Mouse (Mus musculus): ENCODE measurements around the gene Tdp2. TPM values are rescaled to one million over a fixed set of nuclear protein-coding genes. Genes with fewer than 3 reads are reported as not detected.

Gene Tdp2
- total and polyA plus RNA-seq, 3 experiments, result 33.1 to 45.3 TPM; not detected in 1

DNA sequence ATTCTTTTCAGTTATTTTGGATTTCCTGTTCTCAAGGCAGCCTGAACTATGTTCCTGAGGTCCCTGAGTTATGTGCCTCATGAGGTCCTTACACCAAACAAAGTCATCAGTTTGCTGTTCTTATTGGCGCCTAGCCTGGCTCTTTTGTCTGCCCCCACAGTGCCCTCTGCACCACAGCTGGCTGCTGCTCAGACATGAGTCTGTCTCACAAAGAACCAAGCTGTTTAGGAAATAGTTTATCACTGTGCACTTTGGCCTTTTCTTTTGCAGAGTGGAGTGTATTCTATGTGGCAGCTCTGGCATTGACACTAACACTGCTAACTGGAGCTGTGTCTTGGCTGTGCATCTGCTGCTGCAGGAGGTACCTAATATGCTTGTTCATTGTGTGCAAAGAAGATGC, 58.1 kb downstream of the Tdp2 start:
- no peak overlapping the region for H3K9ac ChIP-seq (ENCODE audit: control insufficient read depth, low read depth, low read length, poor library complexity, severe bottlenecking)
- no peak overlapping the region for H3K27ac ChIP-seq (ENCODE audit: control insufficient read depth, low read depth, low read length)
- H3K79me2 ChIP-seq (ENCODE audit: control insufficient read depth, insufficient read depth, low read length, poor library complexity), result no peaks in the 10 kb centered on the region
- H3K9me3 ChIP-seq (replicated peaks; ENCODE audit: insufficient read depth, low read length), result no peaks in the 10 kb centered on the region
- DNase-seq (ENCODE audit: low read depth, low spot score), result no peak
- no peaks in the 10 kb centered on the region for H3K36me3 ChIP-seq (ENCODE audit: control insufficient read depth in 1 of 2, insufficient read depth in 2 of 2, low read length in 2 of 2)
- H3K4me1 ChIP-seq (ENCODE audit: control insufficient read depth in 1 of 2, insufficient read depth in 2 of 2, low read length in 2 of 2), result no peaks in the 10 kb centered on the region
- H3K27me3 ChIP-seq (ENCODE audit: control insufficient read depth in 1 of 2, insufficient read depth in 2 of 2, low read length in 2 of 2), result no peaks in the 10 kb centered on the region; a peak in 2 of 4 replicates
- TF ChIP-seq SIN3A (IDR thresholded peaks at IDR 0.05; ENCODE audit: low read length), result no peak
- TF ChIP-seq MAFK (IDR thresholded peaks at IDR 0.05; ENCODE audit: borderline replicate concordance, low read depth, low read length), result no peak
- no peak for TF ChIP-seq MYC (IDR thresholded peaks at IDR 0.05; ENCODE audit: low read depth, low read length)
- no peak for TF ChIP-seq RAD21 (IDR thresholded peaks at IDR 0.05; ENCODE audit: low read depth, low read length)
- no peak for TF ChIP-seq KAT2A (conservative IDR thresholded peaks at IDR 0.05; ENCODE audit: low read depth, low read length)
- no peak for TF ChIP-seq ETS1 (IDR thresholded peaks at IDR 0.05; ENCODE audit: low read depth, low read length)
- no peak for TF ChIP-seq MAZ (IDR thresholded peaks at IDR 0.05; ENCODE audit: low read depth, low read length)
- TF ChIP-seq ELF1 (IDR thresholded peaks at IDR 0.05; ENCODE audit: low read depth, low read length), result no peak
- no peak for TF ChIP-seq GATA1 (IDR thresholded peaks at IDR 0.05; ENCODE audit: low read depth, low read length)
- no peak for TF ChIP-seq JUND (IDR thresholded peaks at IDR 0.05; ENCODE audit: low read depth, low read length)
- no peak for TF ChIP-seq TAL1 (IDR thresholded peaks at IDR 0.05; ENCODE audit: low read length)
- TF ChIP-seq POLR2A (IDR thresholded peaks at IDR 0.05; ENCODE audit: control insufficient read depth in 1 of 2, insufficient read depth in 1 of 2, low read depth in 1 of 2, low read length in 2 of 2, poor library complexity in 1 of 2), result no peak
- no peak overlapping the region for H3K4me3 ChIP-seq (ENCODE audit: control insufficient read depth in 1 of 2, insufficient read depth in 1 of 2, low read depth in 2 of 2, low read length in 2 of 2)

Other genes with a start within 250 kb of the Tdp2 start
- 13.5 and 13.9 TPM in 2 replicates for gene Ripor2, start 249.5 kb upstream of the Tdp2 start, total RNA-seq (2012; rRNA removed)
- gene Ripor2, start 249.5 kb upstream of the Tdp2 start, polyA plus RNA-seq (2012; ENCODE audit: insufficient read depth in 1 of 2, insufficient read length in 2 of 2, low read depth in 1 of 2, low replicate concordance in 2 of 2, missing spikeins in 1 of 2), result 10 to 100 TPM in 1 of 2 experiments, not detected in 1; 18.5 TPM
- not detected in 2 replicates for gene Armh2, start 90.4 kb upstream of the Tdp2 start, total RNA-seq (2012; rRNA removed)
- gene Armh2, start 90.4 kb upstream of the Tdp2 start, polyA plus RNA-seq (2012; ENCODE audit: insufficient read depth in 1 of 2, insufficient read length in 2 of 2, low read depth in 1 of 2, low replicate concordance in 2 of 2, missing spikeins in 1 of 2), result under 1 TPM in 1 of 2 experiments, not detected in 1; 0.19 TPM
- gene Gmnn, start 69.8 kb upstream of the Tdp2 start, total RNA-seq (2012; rRNA removed), result 119 and 127 TPM in 2 replicates
- 100 to 1,000 TPM; 129 to 155 TPM for gene Gmnn, start 69.8 kb upstream of the Tdp2 start, polyA plus RNA-seq (2012; ENCODE audit: insufficient read depth in 1 of 2, insufficient read length in 2 of 2, low read depth in 1 of 2, low replicate concordance in 2 of 2, missing spikeins in 1 of 2)
- gene BC005537, start 30.0 kb upstream of the Tdp2 start, total RNA-seq (2012; rRNA removed), result 32.7 and 39.5 TPM in 2 replicates
- 10 to 100 TPM; 48.8 to 62.6 TPM for gene BC005537, start 30.0 kb upstream of the Tdp2 start, polyA plus RNA-seq (2012; ENCODE audit: insufficient read depth in 1 of 2, insufficient read length in 2 of 2, low read depth in 1 of 2, low replicate concordance in 2 of 2, missing spikeins in 1 of 2)
- 45.7 and 51.8 TPM in 2 replicates for gene Acot13, start 139 bp upstream of the Tdp2 start, total RNA-seq (2012; rRNA removed)
- gene Acot13, start 139 bp upstream of the Tdp2 start, polyA plus RNA-seq (2012; ENCODE audit: insufficient read depth in 1 of 2, insufficient read length in 2 of 2, low read depth in 1 of 2, low replicate concordance in 2 of 2, missing spikeins in 1 of 2), result 10 to 100 TPM in 1 of 2 experiments, not detected in 1; 57.3 TPM
- not detected in 2 replicates for gene D130043K22Rik, start 13.5 kb downstream of the Tdp2 start, total RNA-seq (2012; rRNA removed)
- not detected for gene D130043K22Rik, start 13.5 kb downstream of the Tdp2 start, polyA plus RNA-seq (2012; ENCODE audit: insufficient read depth in 1 of 2, insufficient read length in 2 of 2, low read depth in 1 of 2, low replicate concordance in 2 of 2, missing spikeins in 1 of 2)
- gene Aldh5a1, start 106.0 kb downstream of the Tdp2 start, total RNA-seq (2012; rRNA removed), result 0.04 and 0.07 TPM in 2 replicates
- under 1 TPM in 1 of 2 experiments, not detected in 1; 0.15 TPM for gene Aldh5a1, start 106.0 kb downstream of the Tdp2 start, polyA plus RNA-seq (2012; ENCODE audit: insufficient read depth in 1 of 2, insufficient read length in 2 of 2, low read depth in 1 of 2, low replicate concordance in 2 of 2, missing spikeins in 1 of 2)
- gene Gpld1, start 111.5 kb downstream of the Tdp2 start, total RNA-seq (2012; rRNA removed), result 0.56 and 0.92 TPM in 2 replicates
- gene Gpld1, start 111.5 kb downstream of the Tdp2 start, polyA plus RNA-seq (2012; ENCODE audit: insufficient read depth in 1 of 2, insufficient read length in 2 of 2, low read depth in 1 of 2, low replicate concordance in 2 of 2, missing spikeins in 1 of 2), result under 1 TPM in 1 of 2 experiments, not detected in 1; 0.03 TPM
- gene Mrs2, start 188.7 kb downstream of the Tdp2 start, total RNA-seq (2012; rRNA removed), result 16.6 and 19.1 TPM in 2 replicates
- 10 to 100 TPM in 1 of 2 experiments, not detected in 1; 45.4 TPM for gene Mrs2, start 188.7 kb downstream of the Tdp2 start, polyA plus RNA-seq (2012; ENCODE audit: insufficient read depth in 1 of 2, insufficient read length in 2 of 2, low read depth in 1 of 2, low replicate concordance in 2 of 2, missing spikeins in 1 of 2)
- gene Dcdc2a, start 224.3 kb downstream of the Tdp2 start, total RNA-seq (2012; rRNA removed), result not detected in 2 replicates
- gene Dcdc2a, start 224.3 kb downstream of the Tdp2 start, polyA plus RNA-seq (2012; ENCODE audit: insufficient read depth in 1 of 2, insufficient read length in 2 of 2, low read depth in 1 of 2, low replicate concordance in 2 of 2, missing spikeins in 1 of 2), result not detected